Mouse (Mus musculus): ENCODE data around the gene Intu. TPM values are rescaled to one million over a fixed set of nuclear protein-coding genes. Genes with fewer than 3 reads are reported as not detected.

The Intu gene
- polyA plus RNA-seq, 1 experiment from 2014 or later: 2.8 TPM

- Histone ChIP-seq H3K4me1 (peaks cover 50% of the 10 kb centered on the region), H3K4me2 (no peak overlapping the region), H3K9me3 (no peaks in the 10 kb centered on the region), H3K27me3 (replicated peaks) (no peaks in the 10 kb centered on the region), H3K9ac (no peak overlapping the region), H3K36me3 (0 out of 2 replicates have a peak, but pooled peaks cover 4% of the 10 kb centered on the region), H3K27ac (replicated peaks) (no peak overlapping the region; the same call in 1 of the 2 replicates), H3K4me3 (no peak overlapping the region)
- 38% methylated on average over 3 of the region's 3 CpGs for WGBS
- ATAC-seq (ENCODE audit: extremely low read depth, insufficient number of reproducible peaks, low FRiP score, low TSS enrichment): no peak; the same call in 1 of the 2 replicates
These were observed 154.9 kb downstream of the Intu start for GRCm38 (mm10) chr3:40685855-40686515.

- H3K36me3 ChIP-seq: 0 out of 2 replicates have a peak, but pooled peaks cover 4% of the 10 kb centered on the region
- no peaks in the 10 kb centered on the region for H3K27me3 ChIP-seq (replicated peaks)
- no peak overlapping the region for H3K4me3 ChIP-seq
- H3K9ac ChIP-seq: no peak overlapping the region
- no peak overlapping the region for H3K27ac ChIP-seq (replicated peaks)
- H3K4me2 ChIP-seq: peak overlapping the region; percentile 18; the same call in 1 of the 2 replicates
- 24% methylated on average over 9 of the region's 9 CpGs for WGBS
- H3K9me3 ChIP-seq: no peaks in the 10 kb centered on the region
- ATAC-seq (ENCODE audit: extremely low read depth, insufficient number of reproducible peaks, low FRiP score, low TSS enrichment): no peak
- peaks cover 44% of the 10 kb centered on the region for H3K4me1 ChIP-seq
These were observed 155.8 kb downstream of the Intu start for GRCm38 (mm10) chr3:40686836-40687235.

GRCm38 (mm10) chr3:40687588-40687987 lies 156.5 kb downstream of the Intu start:
- Histone ChIP-seq H3K4me3 (no peak overlapping the region), H3K27me3 (replicated peaks) (no peaks in the 10 kb centered on the region)
- 58% methylated on average over 3 of the region's 3 CpGs for WGBS

GRCm38 (mm10) chr3:40691566-40691965 lies 160.5 kb downstream of the Intu start:
- 80% methylated on average over 6 of the region's 6 CpGs for WGBS
- no peak for ATAC-seq (ENCODE audit: extremely low read depth, insufficient number of reproducible peaks, low FRiP score, low TSS enrichment)

More at GRCm38 (mm10) chr3:40687588-40687987, 156.5 kb downstream of the Intu start:
- no peak overlapping the region for H3K27ac ChIP-seq (replicated peaks)
- no peak overlapping the region for H3K4me2 ChIP-seq
- H3K9ac ChIP-seq: no peak overlapping the region
- H3K9me3 ChIP-seq: no peaks in the 10 kb centered on the region
- H3K4me1 ChIP-seq: peaks cover 36% of the 10 kb centered on the region
- H3K36me3 ChIP-seq: 0 out of 2 replicates have a peak, but pooled peaks cover 4% of the 10 kb centered on the region
- no peak for ATAC-seq (ENCODE audit: extremely low read depth, insufficient number of reproducible peaks, low FRiP score, low TSS enrichment)

DNA sequence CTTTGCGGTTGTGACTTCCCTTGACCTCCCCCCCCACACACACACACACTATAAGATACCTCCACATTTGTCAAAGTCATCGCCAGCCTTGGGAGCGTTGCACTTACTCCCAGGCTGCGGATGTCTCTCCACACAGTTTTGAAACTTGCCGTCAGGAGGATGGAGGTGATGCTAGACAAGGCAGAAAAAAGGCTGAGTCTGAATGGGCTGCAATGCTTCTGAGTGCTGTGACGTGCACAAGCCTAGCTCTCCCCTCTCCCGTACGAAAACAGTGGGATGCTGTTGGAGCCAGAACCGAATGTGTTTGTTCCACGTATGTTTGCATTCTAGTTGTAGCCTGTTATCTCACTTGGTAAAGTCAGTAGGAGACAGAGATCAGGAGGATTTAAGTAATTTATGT lies 162.3 kb downstream of the Intu start:
- Histone ChIP-seq H3K4me2 (peak overlapping the region; percentile 51), H3K9ac (0 out of 2 replicates have a peak overlapping the region, but pooled peaks have one; percentile 10), H3K9me3 (no peaks in the 10 kb centered on the region), H3K4me1 (peaks cover 22% of the 10 kb centered on the region), H3K27ac (replicated peaks) (peak overlapping the region; percentile 52; the same call in 1 of the 2 replicates), H3K4me3 (0 out of 2 replicates have a peak overlapping the region, but pooled peaks have one; percentile 18), H3K36me3 (peaks cover 6% of the 10 kb centered on the region), H3K27me3 (replicated peaks) (no peaks in the 10 kb centered on the region)
- WGBS: 41% methylated on average over 10 of the region's 10 CpGs
- no peak for ATAC-seq (ENCODE audit: extremely low read depth, insufficient number of reproducible peaks, low FRiP score, low TSS enrichment)

More at GRCm38 (mm10) chr3:40691566-40691965, 160.5 kb downstream of the Intu start:
- no peak overlapping the region for H3K27ac ChIP-seq (replicated peaks)
- H3K27me3 ChIP-seq (replicated peaks): no peaks in the 10 kb centered on the region
- H3K4me3 ChIP-seq: no peak overlapping the region
- H3K36me3 ChIP-seq: 0 out of 2 replicates have a peak, but pooled peaks cover 4% of the 10 kb centered on the region
- no peaks in the 10 kb centered on the region for H3K9me3 ChIP-seq
- H3K4me2 ChIP-seq: no peak overlapping the region
- no peak overlapping the region for H3K9ac ChIP-seq
- H3K4me1 ChIP-seq: peaks cover 33% of the 10 kb centered on the region

DNA sequence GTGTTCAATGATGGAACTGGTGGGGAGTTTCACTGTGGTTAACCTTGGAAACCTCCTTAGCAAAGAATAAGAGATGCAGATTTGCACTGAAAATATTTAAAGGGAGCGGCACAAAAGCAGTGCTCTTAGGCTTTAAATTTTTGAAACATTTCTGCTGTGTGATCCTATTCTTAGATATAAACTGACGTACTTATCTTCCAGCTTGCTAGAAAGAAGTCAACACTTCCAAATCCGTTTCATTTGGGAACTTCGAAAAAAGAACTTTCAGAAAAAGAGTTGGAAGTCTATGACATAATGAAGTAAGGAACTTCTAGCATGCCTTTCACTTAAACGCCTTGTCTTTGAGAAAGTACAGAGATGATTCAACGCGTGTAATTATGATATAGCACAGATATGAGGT lies 162.9 kb downstream of the Intu start:
- H3K27ac ChIP-seq (replicated peaks): peak overlapping the region; percentile 52; the same call in 1 of the 2 replicates
- H3K36me3 ChIP-seq: peaks cover 5% of the 10 kb centered on the region
- no peak for ATAC-seq (ENCODE audit: extremely low read depth, insufficient number of reproducible peaks, low FRiP score, low TSS enrichment)
- peaks cover 22% of the 10 kb centered on the region for H3K4me1 ChIP-seq
- H3K27me3 ChIP-seq (replicated peaks): no peaks in the 10 kb centered on the region
- no peaks in the 10 kb centered on the region for H3K9me3 ChIP-seq
- H3K9ac ChIP-seq: 0 out of 2 replicates have a peak overlapping the region, but pooled peaks have one; percentile 10
- WGBS: 42% methylated on average over 7 of the region's 7 CpGs
- peak overlapping the region; percentile 51 for H3K4me2 ChIP-seq
- 0 out of 2 replicates have a peak overlapping the region, but pooled peaks have one; percentile 18 for H3K4me3 ChIP-seq

- Histone ChIP-seq H3K27ac (replicated peaks) (0 out of 2 replicates have a peak overlapping the region, but pooled peaks have one; percentile 9), H3K27me3 (replicated peaks) (no peaks in the 10 kb centered on the region), H3K4me3 (no peak overlapping the region), H3K36me3 (peaks cover 8% of the 10 kb centered on the region), H3K4me1 (peaks cover 22% of the 10 kb centered on the region), H3K4me2 (no peak overlapping the region), H3K9ac (no peak overlapping the region), H3K9me3 (no peaks in the 10 kb centered on the region)
- 13% methylated on average over 2 of the region's 2 CpGs for WGBS
- peak; percentile 51; the same call in 1 of the 2 replicates for ATAC-seq (ENCODE audit: extremely low read depth, insufficient number of reproducible peaks, low FRiP score, low TSS enrichment)
These were observed 163.4 kb downstream of the Intu start for GRCm38 (mm10) chr3:40694438-40694837.

GRCm38 (mm10) chr3:40695162-40695561 lies 164.1 kb downstream of the Intu start:
- ATAC-seq (ENCODE audit: extremely low read depth, insufficient number of reproducible peaks, low FRiP score, low TSS enrichment): no peak
- no peak overlapping the region for H3K27ac ChIP-seq (replicated peaks)
- no peak overlapping the region for H3K4me3 ChIP-seq
- no peak overlapping the region for H3K9ac ChIP-seq
- peaks cover 22% of the 10 kb centered on the region for H3K4me1 ChIP-seq
- H3K27me3 ChIP-seq (replicated peaks): no peaks in the 10 kb centered on the region
- peaks cover 15% of the 10 kb centered on the region for H3K36me3 ChIP-seq
- 94% methylated on average over 2 of the region's 2 CpGs for WGBS
- no peak overlapping the region for H3K4me2 ChIP-seq
- no peaks in the 10 kb centered on the region for H3K9me3 ChIP-seq

- Histone ChIP-seq H3K4me1 (peaks cover 14% of the 10 kb centered on the region), H3K27me3 (replicated peaks) (no peaks in the 10 kb centered on the region), H3K9me3 (no peaks in the 10 kb centered on the region), H3K27ac (replicated peaks) (no peak overlapping the region), H3K9ac (no peak overlapping the region), H3K4me3 (no peak overlapping the region), H3K36me3 (peaks cover 16% of the 10 kb centered on the region), H3K4me2 (no peak overlapping the region)
- WGBS: 75% methylated on average over 3 of the region's 3 CpGs
- no peak for ATAC-seq (ENCODE audit: extremely low read depth, insufficient number of reproducible peaks, low FRiP score, low TSS enrichment)
These were observed 167.7 kb downstream of the Intu start for GRCm38 (mm10) chr3:40698834-40699233.

DNA sequence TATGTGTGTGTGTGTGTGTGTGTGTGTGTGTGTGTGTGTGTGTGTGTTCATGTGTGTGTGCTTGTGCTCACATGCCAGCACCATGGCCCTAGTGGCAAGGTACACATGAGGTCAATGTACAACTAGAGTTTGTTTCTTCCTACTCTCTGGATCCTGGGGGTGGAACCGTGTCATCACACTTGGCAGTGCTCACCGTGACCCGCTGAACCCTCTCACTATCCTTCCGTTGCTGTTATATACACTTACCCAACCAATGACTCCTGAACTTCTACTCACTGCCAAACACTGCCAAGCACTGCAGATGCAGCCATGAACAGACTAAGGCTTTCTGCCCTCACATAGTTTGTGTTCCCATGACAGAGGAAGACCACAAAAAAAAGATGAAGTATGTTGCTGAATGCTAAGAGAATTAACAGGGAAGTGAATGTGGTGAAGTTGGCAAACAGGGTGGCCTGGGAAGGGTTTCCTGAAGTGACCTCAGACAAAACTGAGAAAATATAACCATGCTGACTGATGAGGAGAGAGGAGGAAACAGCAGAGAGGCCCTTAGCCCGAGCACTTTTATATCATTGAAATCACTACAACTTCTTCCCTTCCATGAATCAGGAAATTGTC lies 173.8 kb downstream of the Intu start:
- Histone ChIP-seq H3K9me3 (no peaks in the 10 kb centered on the region), H3K27ac (replicated peaks) (no peak overlapping the region), H3K4me2 (no peak overlapping the region), H3K36me3 (peaks cover 4% of the 10 kb centered on the region; the same call in 1 of the 2 replicates), H3K4me3 (no peak overlapping the region), H3K9ac (no peak overlapping the region), H3K4me1 (no peaks in the 10 kb centered on the region), H3K27me3 (replicated peaks) (no peaks in the 10 kb centered on the region)
- 57% methylated on average over 5 of the region's 5 CpGs for WGBS
- ATAC-seq (ENCODE audit: extremely low read depth, insufficient number of reproducible peaks, low FRiP score, low TSS enrichment): no peak

GRCm38 (mm10) chr3:40708655-40709054 lies 177.6 kb downstream of the Intu start, which contains the start of gene Slc25a31:
Gene Slc25a31, plus strand, starts transcription at chr3:40708855.
- no peak within 1 kb of the TSS for H3K4me3 ChIP-seq
- H3K27me3 ChIP-seq (replicated peaks): no peaks in the 10 kb centered on the region
- WGBS: 84% methylated on average over 30 of the region's 30 CpGs
- no peak within 1 kb of the TSS for H3K4me2 ChIP-seq
- no peaks in the 10 kb centered on the region for H3K36me3 ChIP-seq
- H3K27ac ChIP-seq (replicated peaks): no peak within 1 kb of the TSS
- ATAC-seq (ENCODE audit: extremely low read depth, insufficient number of reproducible peaks, low FRiP score, low TSS enrichment): no peak
- H3K4me1 ChIP-seq: no peaks in the 10 kb centered on the region
- H3K9me3 ChIP-seq: no peaks in the 10 kb centered on the region
- no peak within 1 kb of the TSS for H3K9ac ChIP-seq
